Mouse (Mus musculus) lung, adult 18-20 months (tissue): Measurements from ENCODE around the gene Lgals2.
A peak's percentile ranks its signal among the peaks of the same experiment; 100 is the strongest.

Source experiments
- DNase-seq, 2 experiments: peaks; one replicate each; pipeline ENCODE4 v3.0.0; 2022; ENCODE audit warnings: mixed read lengths in 2 of 2

Lgals2 gene

DNA sequence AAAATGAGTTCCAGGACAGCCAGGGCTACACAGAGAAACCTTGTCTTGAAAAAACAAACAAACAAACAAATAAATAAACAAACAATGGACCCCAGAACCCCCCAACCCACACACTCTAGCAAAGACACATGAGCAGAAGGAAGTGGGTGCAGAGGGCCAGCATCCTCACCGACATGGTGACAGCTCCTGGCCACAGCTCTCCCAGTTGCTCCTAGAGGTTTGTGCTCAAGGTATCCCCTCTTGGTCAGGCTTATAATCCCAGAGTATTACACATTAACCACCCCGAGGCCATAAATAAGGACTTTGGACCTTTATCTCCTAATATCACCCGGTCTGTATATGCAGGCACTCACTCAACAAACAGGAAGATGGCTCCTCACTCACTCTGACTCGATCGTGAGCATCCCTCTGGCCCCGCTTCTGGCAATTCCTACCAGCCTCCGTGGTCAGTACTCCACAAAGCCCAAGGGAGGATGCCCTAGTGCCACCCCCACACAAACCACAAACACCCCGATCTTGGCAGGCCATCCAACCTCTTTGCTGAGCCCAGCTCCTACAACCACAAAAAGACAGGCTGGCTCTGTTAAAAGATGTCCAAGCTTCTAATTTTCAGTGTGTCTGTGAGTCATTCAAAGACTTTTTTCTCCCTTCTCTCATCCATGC, at the start of gene Lgals2:
Gene Lgals2 (minus strand): TSS at position 227 of the 663 bp plus-strand sequence.
- no peak for DNase-seq

DNA sequence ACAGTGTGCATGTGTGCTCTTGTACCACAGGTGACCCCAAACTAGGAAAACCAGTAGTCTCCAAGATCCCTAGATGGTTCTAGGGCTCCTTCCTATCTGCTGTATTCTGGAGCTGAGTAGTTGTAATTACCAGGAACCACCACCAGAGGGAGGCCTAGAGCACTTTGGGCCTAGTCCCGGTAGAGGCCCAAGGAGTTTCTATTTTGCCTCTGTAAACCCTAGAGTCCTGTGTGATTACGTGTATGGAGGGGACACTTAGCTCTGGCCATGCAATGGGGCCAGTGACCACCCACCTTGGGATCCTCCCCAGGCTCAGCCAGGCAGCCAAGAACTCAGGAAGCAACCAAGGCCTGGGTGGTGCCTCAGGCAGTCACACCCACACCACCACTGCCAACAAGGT, 47.9 kb upstream of the Lgals2 start:
- peak; percentile 74 to 82 for DNase-seq

DNA sequence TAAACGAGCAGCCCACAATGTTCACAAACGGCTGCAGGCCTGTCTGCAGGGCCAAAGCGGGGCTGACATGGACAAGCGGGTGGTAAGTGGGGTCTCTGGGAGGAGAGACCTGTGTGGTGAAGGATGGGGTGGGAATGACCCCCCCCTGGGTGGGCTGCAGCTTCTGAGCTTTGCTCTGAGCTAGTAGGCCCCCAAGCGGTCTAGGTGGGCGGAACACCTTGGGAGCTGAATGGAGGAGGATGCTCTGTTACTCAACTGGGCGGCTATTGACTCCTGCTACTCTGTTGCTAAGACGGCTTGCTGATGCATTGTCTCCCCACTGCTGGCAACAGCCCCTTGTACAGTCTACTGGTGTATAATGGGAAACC, 46.1 kb upstream of the Lgals2 start:
- DNase-seq: no peak

DNA sequence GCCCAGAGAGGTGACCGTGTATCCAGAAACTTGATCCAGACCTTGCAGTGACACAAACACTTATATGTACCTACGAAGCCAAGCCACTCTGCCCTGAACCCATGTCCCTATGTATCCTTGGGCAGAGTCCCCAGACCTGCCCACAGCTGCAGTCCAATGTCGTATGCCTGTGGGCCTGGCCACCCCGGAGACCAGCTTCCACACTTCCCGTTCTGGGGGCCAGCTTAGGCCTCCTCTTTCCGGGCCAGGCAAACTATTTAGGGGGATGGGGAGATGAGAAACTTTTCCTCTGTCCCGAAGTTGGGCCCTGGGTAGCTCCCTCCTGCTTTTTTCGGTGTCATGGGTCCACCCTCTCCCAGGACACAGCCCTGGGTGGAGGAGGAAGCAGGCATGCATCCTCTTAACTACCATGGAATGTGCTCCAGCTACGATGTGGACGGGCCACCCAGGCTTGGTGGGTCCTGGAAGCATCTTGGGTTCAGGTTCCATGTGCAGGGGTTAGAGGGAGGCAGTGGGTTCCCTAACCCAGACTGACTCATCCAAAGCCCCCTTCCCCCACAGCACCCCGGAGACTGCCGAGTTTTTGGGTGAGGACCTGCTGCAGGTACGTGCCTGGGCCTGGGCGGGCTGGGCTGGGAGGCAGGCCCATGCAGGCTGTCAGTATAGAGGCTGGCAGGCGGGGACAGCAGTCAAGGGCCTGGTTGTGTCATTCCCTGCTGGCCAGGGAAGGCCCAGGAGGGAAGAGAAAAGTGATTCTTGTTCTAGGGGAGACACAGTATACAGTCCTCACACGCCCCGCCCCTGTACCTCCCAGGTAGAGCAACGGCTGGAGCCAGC, 45.5 kb upstream of the Lgals2 start:
- DNase-seq: peak in 1 of 2 experiments; percentile 48

DNA sequence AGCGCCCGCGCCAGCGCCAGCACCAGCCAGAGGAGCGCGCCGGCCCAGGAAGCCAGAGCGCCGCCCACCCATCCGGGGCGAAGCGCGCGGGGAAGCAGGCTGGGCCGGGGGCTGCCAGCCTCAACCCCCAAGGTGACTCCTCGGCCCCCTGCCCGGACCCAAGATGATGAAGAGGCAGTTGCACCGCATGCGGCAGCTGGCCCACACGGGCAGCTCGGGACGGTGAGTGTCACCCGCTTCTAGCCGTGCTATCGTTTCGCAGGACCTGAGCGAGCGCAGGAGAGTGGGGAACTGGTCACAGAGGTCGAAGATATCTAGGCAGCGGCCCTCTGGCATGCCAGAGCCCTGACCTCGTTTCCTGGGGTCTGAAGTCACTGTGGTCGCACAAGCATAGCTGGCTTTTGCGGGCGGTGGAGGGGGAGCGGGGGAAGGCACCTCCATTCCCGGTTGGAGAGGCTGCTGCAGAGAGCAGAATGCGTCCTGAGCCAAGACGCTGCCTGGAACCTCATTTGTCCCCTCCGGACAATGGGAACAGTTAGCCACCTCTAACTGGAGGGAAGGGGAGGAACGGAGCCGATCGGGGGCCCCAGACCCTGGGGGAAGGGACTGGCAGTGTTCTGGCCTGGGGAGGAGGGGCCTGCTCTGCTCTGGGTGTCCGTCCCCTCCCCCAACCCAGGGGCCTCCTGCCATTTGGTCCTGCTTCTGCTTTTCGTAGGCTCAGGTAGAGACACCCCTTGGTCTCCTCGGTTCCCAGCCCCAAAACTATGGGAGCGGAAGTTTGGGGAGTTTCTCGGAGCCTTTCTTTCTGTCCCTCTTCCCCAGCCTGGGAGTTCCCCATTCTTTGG, 44.6 kb upstream of the Lgals2 start, which contains the start of gene Sh3bp1:
Gene Sh3bp1 (plus strand): TSS at position 29 of the 845 bp plus-strand sequence.
- DNase-seq: peak; percentile 71 to 76

- no peak for DNase-seq
Observed at GRCm38 (mm10) chr15:78899409-78899739, 44.0 kb upstream of the Lgals2 start, which contains the start of gene Gm49510. Gene Gm49510, plus strand, starts transcription at chr15:78899667.

DNA sequence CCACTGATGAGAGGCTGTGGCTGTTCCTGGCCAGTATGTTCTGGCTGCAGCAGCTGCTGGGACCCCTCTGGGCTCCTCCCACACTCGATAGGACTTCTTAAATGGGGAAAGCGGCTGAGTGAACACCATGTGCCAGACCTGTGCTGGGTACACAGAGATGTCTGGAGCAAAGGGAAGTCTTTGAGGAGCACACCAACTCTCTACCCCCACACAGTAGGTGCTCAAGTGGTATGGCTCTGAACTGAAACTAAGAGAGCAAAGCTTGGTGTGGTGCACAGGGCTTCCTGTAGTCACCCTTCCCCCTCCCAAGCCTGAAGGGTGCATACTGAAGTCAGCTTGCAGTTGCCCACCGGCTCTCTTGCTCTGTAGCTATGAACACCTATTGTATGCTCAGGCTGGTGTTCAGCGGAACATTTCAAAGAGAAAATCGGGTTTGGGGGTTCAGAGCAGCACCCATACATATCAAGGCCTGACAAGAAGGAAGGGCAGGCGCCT, 43.2 kb upstream of the Lgals2 start:
- DNase-seq: no peak

- DNase-seq: no peak
Observed at GRCm38 (mm10) chr15:78897488-78897887, 42.2 kb upstream of the Lgals2 start.

GRCm38 (mm10) chr15:78896149-78896548, 40.8 kb upstream of the Lgals2 start:
- DNase-seq: peak; percentile 72 to 78

DNA sequence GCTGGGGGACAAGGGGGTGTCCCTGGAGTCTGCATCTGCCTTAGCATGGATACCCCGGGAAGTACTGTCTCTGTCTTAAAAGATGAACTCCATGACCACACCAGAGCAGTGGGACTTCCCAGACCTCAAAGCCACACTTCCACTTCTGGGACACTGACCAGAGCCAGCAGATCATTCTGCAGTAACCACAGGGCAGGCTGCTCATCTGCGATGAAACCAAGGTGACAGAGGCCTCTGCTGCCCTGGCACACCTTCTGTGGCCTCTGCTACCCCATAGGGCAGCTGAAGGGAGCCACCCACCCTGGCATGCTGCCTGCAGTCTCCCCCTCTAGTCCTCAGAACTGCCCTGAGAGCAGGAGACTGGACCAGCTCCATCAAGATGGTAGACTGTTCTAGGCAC, 40.4 kb upstream of the Lgals2 start:
- DNase-seq: no peak

DNA sequence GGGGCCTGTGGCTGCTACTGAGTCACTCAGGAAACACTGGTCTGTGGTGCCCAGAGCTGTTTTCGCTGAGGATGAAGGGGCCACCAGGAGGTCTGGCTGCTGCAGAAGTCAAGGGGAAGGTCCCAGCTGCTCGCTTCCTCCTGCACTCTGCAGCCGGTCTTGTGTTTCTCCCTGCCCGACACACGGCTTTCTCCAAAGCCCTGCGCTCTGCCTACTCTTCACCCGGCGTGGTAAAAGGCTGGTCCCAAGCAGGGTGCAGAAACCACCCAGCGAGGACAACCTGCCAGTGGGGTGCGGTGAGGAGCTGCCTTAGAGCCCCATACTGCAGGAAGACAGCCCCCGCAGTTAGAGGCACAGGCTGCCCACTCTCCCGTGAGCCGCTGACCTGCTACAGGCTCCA, 39.4 kb upstream of the Lgals2 start:
- no peak for DNase-seq

- DNase-seq: no peak
Observed at GRCm38 (mm10) chr15:78892440-78892839, 37.1 kb upstream of the Lgals2 start.

GRCm38 (mm10) chr15:78889401-78889853, 34.1 kb upstream of the Lgals2 start:
- DNase-seq: peak; percentile 57 to 65

DNA sequence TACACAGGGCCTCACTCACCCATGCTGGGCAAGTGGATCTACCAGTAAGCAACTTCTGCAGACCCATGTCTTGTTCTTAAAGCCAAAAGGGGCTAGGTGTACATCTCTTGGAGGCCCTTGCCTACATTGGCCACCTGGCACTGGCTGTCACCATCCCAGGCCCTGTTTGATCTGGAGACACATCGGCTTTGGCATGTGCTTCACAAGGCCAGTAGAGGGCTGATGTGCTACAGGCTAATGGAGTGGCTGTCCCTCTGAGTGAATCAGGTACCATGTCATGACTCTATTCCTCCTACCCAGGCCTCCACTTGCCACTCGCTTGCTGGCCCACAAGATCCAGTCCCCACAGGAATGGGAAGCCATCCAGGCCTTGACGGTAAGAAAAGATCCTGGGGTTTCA, 26.5 kb upstream of the Lgals2 start:
- no peak for DNase-seq

- no peak for DNase-seq
Observed at GRCm38 (mm10) chr15:78880432-78880831, 25.1 kb upstream of the Lgals2 start.

DNA sequence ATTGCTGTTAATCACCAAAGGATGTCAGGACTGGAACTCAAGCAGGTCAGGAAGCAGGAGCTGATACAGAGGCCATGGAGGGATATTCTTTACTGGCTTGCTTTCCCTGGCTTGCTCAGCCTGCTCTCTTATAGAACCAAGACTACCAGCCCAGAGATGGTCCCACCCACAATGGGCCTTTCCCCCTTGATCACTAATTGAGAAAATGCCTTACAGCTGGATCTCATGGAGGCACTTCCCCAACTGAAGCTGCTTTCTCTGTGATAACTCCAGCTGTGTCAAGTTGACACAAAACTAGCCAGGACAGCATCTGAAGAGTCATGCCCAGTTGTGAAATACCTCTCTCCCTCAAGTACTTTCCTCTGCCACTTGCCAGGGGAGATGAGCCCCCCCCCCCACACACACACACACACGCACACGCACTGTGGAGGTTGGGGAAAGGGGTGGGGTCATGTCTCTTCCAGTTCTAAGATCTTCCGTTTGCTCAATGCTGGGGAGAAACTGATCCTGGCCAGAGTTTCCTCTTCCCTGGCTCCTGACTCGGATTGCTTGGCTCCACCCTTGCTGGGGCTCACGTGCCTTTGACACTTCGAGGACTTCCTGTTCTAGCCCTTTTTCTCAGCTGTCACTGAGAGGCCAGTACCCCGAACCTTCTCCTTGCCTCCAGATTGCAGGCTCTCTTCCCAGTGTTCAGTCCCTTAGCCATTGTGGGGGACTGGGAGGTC, 23.6 kb upstream of the Lgals2 start:
- DNase-seq: peak; percentile 71

DNA sequence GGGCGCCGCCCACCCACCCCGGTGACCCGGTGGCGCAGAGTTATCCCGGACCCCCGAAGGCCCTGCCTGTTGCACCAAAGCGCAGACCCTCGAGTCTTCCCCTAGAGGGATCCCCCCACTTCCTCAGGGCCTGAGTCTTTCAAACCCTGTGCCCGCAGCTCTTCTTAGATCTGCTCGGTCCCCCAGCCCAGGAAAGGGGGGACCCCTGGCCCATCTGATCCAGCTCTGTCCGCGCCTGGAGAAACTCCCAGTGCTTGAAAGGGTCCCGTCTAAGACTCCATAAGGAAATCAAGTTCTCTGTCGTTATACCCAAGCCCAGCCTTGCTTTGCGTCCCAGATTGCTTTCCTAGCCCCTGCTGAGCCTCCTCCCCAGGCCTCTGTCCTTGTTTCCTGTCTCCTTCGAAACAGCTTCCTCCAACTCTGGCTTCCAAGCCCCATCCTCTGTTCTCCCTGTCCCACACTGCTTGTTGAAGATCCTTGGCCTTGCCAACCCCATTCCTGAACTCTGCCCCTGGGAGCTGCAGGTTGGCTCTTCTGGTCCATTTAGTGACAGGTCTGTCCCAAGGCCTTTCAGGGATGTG, 22.6 kb upstream of the Lgals2 start:
- no peak for DNase-seq

- DNase-seq: peak; percentile 95 to 97
Observed at GRCm38 (mm10) chr15:78876991-78877809, 21.9 kb upstream of the Lgals2 start, which contains the start of gene Gga1. Gene Gga1, plus strand, starts transcription at chr15:78877190.

GRCm38 (mm10) chr15:78876258-78876696, 20.9 kb upstream of the Lgals2 start:
- peak; percentile 91 to 95 for DNase-seq

GRCm38 (mm10) chr15:78875537-78875936, 20.2 kb upstream of the Lgals2 start:
- DNase-seq: no peak

DNA sequence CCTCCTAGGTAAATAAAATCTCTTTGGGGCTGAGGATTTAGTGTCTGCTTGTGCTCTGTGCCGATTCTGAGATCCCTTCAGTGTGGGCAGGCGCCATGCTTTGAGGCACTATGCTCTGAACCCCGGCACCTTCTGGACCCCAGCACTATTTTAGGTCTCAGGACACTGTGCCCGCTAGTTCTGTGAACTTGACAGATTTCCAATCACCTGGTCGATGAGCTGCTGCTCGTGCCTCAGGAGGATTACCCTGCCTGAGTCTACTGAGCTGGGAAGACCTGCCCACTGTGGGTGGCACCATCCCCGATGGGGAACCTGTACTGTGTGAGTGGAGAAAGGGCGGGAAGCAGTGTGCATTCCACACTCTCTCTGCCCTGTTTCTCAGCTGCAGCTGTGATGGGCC, 19.7 kb upstream of the Lgals2 start:
- DNase-seq: no peak
